Mouse (Mus musculus) adrenal gland, postnatal 14 days (tissue): ENCODE measurements at regions not wholly inside any gene's neighbourhood (a gene's known extent, or its start where the extent isn't known, plus 50 kb on each side); places are given as distances from the start of the nearest gene placed in this dataset.
A peak's percentile ranks its signal among the peaks of the same experiment; 100 is the strongest.

Experiments used
- DNase-seq: peaks from one replicate; pipeline ENCODE4 v3.0.0; 2021; ENCODE audit warnings: mixed read lengths

- no peak for DNase-seq
These were observed 192.9 kb upstream of the 4930412O13Rik start for GRCm38 (mm10) chr2:9688176-9688575.

- DNase-seq = no peak
These were observed 191.5 kb upstream of the 4930412O13Rik start for GRCm38 (mm10) chr2:9689518-9689917.

DNA sequence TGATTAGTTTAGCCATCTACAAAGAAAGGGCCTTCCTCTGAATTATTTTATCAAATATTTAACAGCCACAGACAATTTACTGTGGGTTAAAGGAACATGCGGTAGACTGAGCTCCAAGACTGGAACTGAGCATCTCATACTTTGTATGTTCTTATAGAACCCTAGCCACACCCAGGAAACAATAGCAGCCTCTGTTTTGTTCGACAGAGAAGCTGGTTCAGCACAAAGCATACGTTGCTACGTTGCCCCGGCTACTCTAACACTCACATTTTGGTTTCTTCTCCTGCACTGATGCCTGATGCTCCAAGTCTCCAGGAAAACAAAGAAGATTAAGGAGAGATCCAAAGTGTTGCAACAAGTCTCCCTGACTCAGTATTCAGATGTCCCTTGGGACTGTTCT is 189.5 kb upstream of the 4930412O13Rik start:
- no peak for DNase-seq

GRCm38 (mm10) chr2:9691906-9692305 is 189.1 kb upstream of the 4930412O13Rik start:
- DNase-seq = no peak

- no peak for DNase-seq
These were observed 187.7 kb upstream of the 4930412O13Rik start for GRCm38 (mm10) chr2:9693351-9693750.

DNA sequence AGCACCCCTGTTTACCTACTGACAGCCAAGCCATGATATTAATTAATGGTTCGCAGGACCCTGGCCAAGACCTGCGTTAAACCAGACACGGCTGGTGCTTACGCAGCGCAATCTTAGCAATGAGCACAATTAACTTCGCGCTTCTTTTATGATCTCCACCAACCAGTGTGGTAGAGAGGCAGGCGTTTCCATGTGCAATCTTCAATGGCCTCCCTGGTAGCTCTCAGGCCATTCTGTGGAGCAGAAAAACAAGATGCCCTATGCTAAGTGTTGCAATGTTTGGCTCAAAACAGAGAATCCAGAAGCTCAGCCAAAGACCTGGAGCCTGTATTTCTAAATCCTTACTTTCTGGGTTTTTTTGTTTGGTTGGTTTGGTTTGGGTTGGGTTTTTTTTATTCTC is 186.9 kb upstream of the 4930412O13Rik start:
- no peak for DNase-seq

DNA sequence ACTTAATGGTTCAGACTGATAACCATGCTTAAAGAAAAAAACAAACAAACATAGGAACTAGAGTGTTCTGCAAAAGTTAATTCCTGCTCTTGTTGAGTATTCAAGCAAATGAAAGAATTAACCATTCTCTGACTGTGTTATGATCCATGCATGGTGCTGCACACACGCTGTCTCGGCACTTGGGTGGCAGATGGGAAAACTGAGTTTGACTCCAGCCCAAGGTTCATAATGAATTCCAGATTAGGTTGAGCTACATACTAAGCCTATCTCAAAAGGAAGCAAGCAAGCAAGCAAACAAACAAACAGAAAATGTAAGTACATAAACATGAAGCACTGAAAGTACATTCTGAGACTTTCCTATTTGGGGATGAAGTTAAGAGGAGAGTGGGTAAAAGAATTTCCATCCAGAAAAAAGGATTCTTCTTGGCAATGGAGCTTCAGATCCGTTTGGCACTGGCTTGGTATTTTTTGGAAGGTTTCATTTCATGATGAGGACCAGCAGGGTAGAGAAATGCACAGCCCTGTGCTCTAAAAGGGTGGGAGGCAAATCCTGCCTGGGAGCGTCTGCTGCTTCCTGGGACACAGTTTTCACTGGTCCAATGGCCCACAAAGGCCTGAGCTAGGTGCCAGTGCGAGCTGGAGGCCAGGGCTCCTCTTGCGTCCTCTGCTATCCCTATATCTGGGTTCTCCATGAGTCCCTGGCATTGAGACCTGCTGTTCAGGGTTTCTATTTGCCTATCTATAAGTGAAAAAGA is 183.3 kb upstream of the 4930412O13Rik start:
- DNase-seq = no peak

- no peak for DNase-seq
These were observed 176.8 kb upstream of the 4930412O13Rik start for GRCm38 (mm10) chr2:9704266-9704665.

GRCm38 (mm10) chr2:9709466-9709865 is 171.6 kb upstream of the 4930412O13Rik start:
- peak; percentile 62 for DNase-seq

DNA sequence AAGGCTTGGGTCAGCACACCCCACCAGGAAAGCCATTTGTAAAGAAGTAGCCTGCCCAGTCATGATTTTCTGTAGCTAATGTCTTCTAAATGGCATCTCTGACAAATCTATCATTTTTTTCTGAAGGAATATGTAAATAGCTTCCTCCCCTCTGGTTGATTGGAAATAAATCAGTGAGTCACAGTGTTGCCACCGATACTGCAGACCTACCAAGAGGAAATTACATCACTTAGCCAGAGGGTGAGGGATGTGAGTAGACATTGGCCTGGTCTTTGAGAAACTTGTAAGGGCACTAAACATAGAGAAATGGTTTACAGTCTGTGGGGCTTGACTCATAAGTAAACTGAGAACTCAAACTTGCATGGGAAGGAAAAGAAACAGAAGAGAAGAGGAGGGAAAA is 163.1 kb upstream of the 4930412O13Rik start:
- DNase-seq = no peak

GRCm38 (mm10) chr2:9733243-9733642 is 147.8 kb upstream of the 4930412O13Rik start:
- DNase-seq = no peak

DNA sequence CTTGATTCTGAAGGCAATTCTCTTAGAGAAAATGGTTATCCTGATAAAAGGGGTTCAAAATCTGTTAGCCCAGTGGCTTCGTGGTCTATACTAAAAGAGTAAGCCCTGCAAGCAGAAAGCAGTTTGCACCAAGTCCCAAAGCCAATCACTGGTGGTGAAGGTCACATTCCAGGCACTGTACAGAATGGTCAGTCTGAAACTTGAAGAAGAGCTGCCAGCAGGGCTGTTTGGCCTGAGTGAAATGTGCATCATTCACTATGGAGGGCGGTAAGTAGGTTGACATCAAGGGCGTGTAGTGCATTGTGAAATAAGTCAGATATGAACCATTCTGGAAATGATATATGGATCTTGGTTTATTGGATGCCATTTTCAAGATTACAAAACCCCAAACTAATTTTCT is 136.9 kb upstream of the 4930412O13Rik start:
- peak; percentile 24 for DNase-seq

GRCm38 (mm10) chr2:9749829-9750788 is 130.9 kb upstream of the 4930412O13Rik start:
- DNase-seq = peak; percentile 15

- DNase-seq = no peak
These were observed 127.4 kb upstream of the 4930412O13Rik start for GRCm38 (mm10) chr2:9753691-9754090.

DNA sequence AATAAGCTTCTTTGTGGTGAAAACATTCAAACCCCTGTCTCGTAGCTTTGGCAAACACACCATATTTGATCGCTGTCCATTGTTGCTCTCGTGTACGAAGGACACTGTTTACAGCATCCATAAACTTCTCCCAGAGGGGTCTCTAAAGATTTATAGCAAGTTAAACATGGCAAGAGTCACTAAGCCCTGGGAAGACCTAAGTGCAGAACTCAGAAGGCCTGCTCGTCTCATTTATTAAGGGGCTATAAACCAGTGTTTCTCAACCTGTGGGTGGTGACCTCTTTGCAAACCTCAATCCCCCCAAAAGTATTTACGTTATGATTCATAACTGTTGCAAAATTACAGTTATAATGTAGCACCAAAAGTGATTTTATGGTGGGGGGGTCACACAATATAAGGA is 126.9 kb upstream of the 4930412O13Rik start:
- DNase-seq = no peak

GRCm38 (mm10) chr2:9757770-9758420 is 123.2 kb upstream of the 4930412O13Rik start:
- peak; percentile 43 for DNase-seq

DNA sequence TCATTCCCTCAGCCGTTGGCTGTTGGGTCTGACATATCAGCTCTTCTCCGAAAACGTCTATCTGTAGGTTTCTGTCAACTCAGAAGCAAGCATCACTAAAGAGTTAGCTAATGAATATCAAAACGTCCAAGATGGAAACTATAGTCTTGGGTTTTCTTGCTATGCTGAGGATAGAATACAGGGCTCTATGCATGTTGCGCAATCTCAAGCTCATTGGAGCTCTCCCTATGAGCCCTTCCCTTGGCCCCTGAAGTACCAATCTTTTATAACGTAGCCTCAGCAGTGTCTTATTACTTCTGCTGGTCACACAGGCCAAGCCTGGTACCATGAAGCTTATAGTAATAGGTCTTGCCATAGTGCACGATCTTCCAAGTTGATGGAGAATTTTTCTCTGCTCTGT is 122.1 kb upstream of the 4930412O13Rik start:
- DNase-seq = no peak

- DNase-seq = no peak
These were observed 121.5 kb upstream of the 4930412O13Rik start for GRCm38 (mm10) chr2:9759389-9760104.

DNA sequence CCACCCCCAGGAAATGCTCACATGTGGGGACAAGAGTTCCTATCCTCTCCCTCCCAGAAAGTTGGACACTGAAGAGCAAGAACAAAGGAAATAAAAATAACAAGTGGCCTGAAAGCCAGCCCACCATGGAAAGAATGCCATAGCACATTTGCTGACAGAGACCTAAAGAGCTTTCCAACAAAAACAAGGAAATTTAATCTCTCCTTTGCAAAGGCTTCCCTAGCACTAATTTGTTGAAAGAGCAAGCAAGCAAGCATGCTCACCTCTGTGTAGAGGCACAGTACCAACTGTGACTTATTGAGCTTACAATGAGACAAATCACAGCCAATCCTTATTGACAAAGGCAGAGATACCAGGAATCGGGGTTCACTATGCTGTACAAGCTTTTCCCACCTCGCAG is 100.9 kb upstream of the 4930412O13Rik start:
- DNase-seq = no peak

GRCm38 (mm10) chr2:9782698-9783097 is 98.4 kb upstream of the 4930412O13Rik start:
- DNase-seq = no peak

DNA sequence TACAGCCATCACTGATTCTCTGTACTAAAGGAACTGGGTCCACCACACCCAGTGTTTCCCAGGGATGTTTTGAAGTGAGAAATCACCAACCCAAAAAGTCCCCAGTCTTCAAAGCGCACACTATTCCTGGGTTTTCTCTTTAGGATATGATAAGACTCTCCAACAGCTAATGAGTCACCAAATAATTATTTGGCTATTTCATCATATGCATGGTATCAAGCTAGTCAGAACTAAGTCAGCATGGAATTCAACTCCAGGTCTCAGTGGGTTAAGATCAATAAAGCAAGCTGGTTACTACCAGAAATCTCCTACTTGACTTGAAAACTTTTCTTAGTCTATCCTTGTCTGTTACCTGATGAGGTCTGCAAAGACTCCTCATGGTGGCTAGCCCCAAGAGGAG is 89.1 kb upstream of the 4930412O13Rik start:
- no peak for DNase-seq

- DNase-seq = no peak
These were observed 88.7 kb upstream of the 4930412O13Rik start for GRCm38 (mm10) chr2:9792381-9792780.
